Mouse (Mus musculus) testis, adult 2 months (tissue): ENCODE results near the gene Tmem80.

Source experiments
- CTCF ChIP-seq: fragments of 200-500 bp; IDR thresholded peaks from 2 replicates; pipeline ENCODE4 v1.5.1; 2012; ENCODE audit warnings: low read depth, mild to moderate bottlenecking, inconsistent platforms, low read length, moderate library complexity; ENCODE audit not compliant: control insufficient read depth, insufficient read depth, insufficient replicate concordance
- POLR2A ChIP-seq: fragments of 200-500 bp; IDR thresholded peaks from 2 replicates; pipeline ENCODE4 v1.6.1; 2012; ENCODE audit warnings: low read depth, mild to moderate bottlenecking, inconsistent platforms, low read length, moderate library complexity; ENCODE audit not compliant: control insufficient read depth

- TF ChIP-seq CTCF (no peak), POLR2A (no peak)
These were observed 12.5 kb downstream of the Tmem80 start for GRCm38 (mm10) chr7:141340023-141340422.
